Mouse (Mus musculus) MEL (cell line): ENCODE data around the gene Rex1bd. TPM values are rescaled to one million over a fixed set of nuclear protein-coding genes. Genes with fewer than 3 reads are reported as not detected.
A peak's percentile ranks its signal among the peaks of the same experiment; 100 is the strongest.

ENCODE experiments used
- DNase-seq: peaks from one replicate; pipeline ENCODE4 v3.0.0; 2011; ENCODE audit warnings: low read depth, low spot score
- H3K27ac ChIP-seq: 2 replicates; pipeline ENCODE4 v1.5.1; 2012; ENCODE audit warnings: low read depth, mild to moderate bottlenecking, control low read depth, low read length, moderate library complexity; ENCODE audit not compliant: control insufficient read depth
- H3K27me3 ChIP-seq, 2 experiments: fragments of 150-350 bp in 1 of 2; sonication (generic) in 1 of 2; 2 replicates each; pipeline ENCODE4 v1.6.1; 2012; ENCODE audit warnings: low read length in 2 of 2, mild to moderate bottlenecking in 2 of 2, improper control_type of control experiment in 1 of 2, moderate library complexity in 1 of 2; ENCODE audit not compliant: insufficient read depth in 2 of 2, control insufficient read depth in 1 of 2
- H3K36me3 ChIP-seq, 2 experiments: 2 replicates each; pipeline ENCODE4 v1.6.1; 2012 to 2014; ENCODE audit warnings: low read length in 2 of 2, improper control_type of control experiment in 1 of 2, inconsistent platforms in 1 of 2, mild to moderate bottlenecking in 1 of 2; ENCODE audit not compliant: insufficient read depth in 2 of 2, control insufficient read depth in 1 of 2
- H3K4me1 ChIP-seq, 2 experiments: fragments of 150-350 bp in 1 of 2; sonication (generic) in 1 of 2; 2 replicates each; pipeline ENCODE4 v1.6.1; 2012; ENCODE audit warnings: low read length in 2 of 2, improper control_type of control experiment in 1 of 2, mild to moderate bottlenecking in 1 of 2; ENCODE audit not compliant: insufficient read depth in 2 of 2, control insufficient read depth in 1 of 2
- H3K4me3 ChIP-seq, 2 experiments: fragments of 150-350 bp in 1 of 2; sonication (generic) in 1 of 2; 2 replicates each; pipeline ENCODE4 v1.5.1; 2012; ENCODE audit warnings: low read depth in 2 of 2, low read length in 2 of 2, mild to moderate bottlenecking in 2 of 2, moderate library complexity in 2 of 2, control low read depth in 1 of 2, improper control_type of control experiment in 1 of 2; ENCODE audit not compliant: control insufficient read depth in 1 of 2, insufficient read depth in 1 of 2
- H3K79me2 ChIP-seq: 2 replicates; pipeline ENCODE4 v1.6.1; 2012; ENCODE audit warnings: mild to moderate bottlenecking, low read length, moderate library complexity; ENCODE audit not compliant: control insufficient read depth, poor library complexity, insufficient read depth
- H3K9ac ChIP-seq: 2 replicates; pipeline ENCODE4 v1.6.1; 2012; ENCODE audit warnings: low read depth, mild to moderate bottlenecking, control low read depth, low read length, moderate library complexity; ENCODE audit not compliant: control insufficient read depth, poor library complexity, severe bottlenecking
- H3K9me3 ChIP-seq: fragments of 150-350 bp; sonication (generic); replicated peaks from 2 replicates; pipeline ENCODE4 v1.6.1; 2012; ENCODE audit warnings: mild to moderate bottlenecking, low read length, improper control_type of control experiment, moderate library complexity; ENCODE audit not compliant: insufficient read depth
- CHD1 ChIP-seq: IDR thresholded peaks from 2 replicates; pipeline ENCODE4 v1.6.1; 2012; ENCODE audit warnings: low read depth, mild to moderate bottlenecking, inconsistent platforms, low read length, improper control_type of control experiment
- CHD2 ChIP-seq: IDR thresholded peaks from 2 replicates; pipeline ENCODE4 v1.6.1; 2011; ENCODE audit warnings: low read length, improper control_type of control experiment
- E2F4 ChIP-seq: IDR thresholded peaks from 2 replicates; pipeline ENCODE4 v1.6.1; 2011; ENCODE audit warnings: low read depth, low read length, improper control_type of control experiment, borderline replicate concordance
- ELF1 ChIP-seq: IDR thresholded peaks from 2 replicates; pipeline ENCODE4 v1.6.1; 2014; ENCODE audit warnings: low read depth, mild to moderate bottlenecking, inconsistent platforms, low read length, improper control_type of control experiment, moderate library complexity
- EP300 ChIP-seq, 2 experiments: IDR thresholded peaks; 2 replicates each; pipeline ENCODE4 v1.6.1; 2011; ENCODE audit warnings: improper control_type of control experiment in 2 of 2, low read length in 2 of 2, low read depth in 1 of 2, mild to moderate bottlenecking in 1 of 2
- ETS1 ChIP-seq: IDR thresholded peaks from 2 replicates; pipeline ENCODE4 v1.6.1; 2012; ENCODE audit warnings: low read depth, mild to moderate bottlenecking, inconsistent platforms, low read length, improper control_type of control experiment, moderate library complexity
- GATA1 ChIP-seq: IDR thresholded peaks from 2 replicates; pipeline ENCODE4 v1.6.1; 2011; ENCODE audit warnings: low read depth, low read length, improper control_type of control experiment
- JUND ChIP-seq: IDR thresholded peaks from 2 replicates; pipeline ENCODE4 v1.6.1; 2011; ENCODE audit warnings: low read depth, mild to moderate bottlenecking, improper control_type of control experiment, low read length
- KAT2A ChIP-seq: conservative IDR thresholded peaks from 2 replicates; pipeline ENCODE4 v1.6.1; 2012; ENCODE audit warnings: low read depth, low read length, improper control_type of control experiment, inconsistent platforms
- MAX ChIP-seq: IDR thresholded peaks from 2 replicates; pipeline ENCODE4 v1.6.1; 2011; ENCODE audit warnings: low read length, improper control_type of control experiment
- MXI1 ChIP-seq: IDR thresholded peaks from 2 replicates; pipeline ENCODE4 v1.6.1; 2011; ENCODE audit warnings: mild to moderate bottlenecking, low read depth, low read length, improper control_type of control experiment
- MYC ChIP-seq: IDR thresholded peaks from 2 replicates; pipeline ENCODE4 v1.6.1; 2011; ENCODE audit warnings: low read depth, mild to moderate bottlenecking, low read length, improper control_type of control experiment, moderate library complexity
- NELFE ChIP-seq: IDR thresholded peaks from 2 replicates; pipeline ENCODE4 v1.6.1; 2011; ENCODE audit warnings: low read depth, low read length, improper control_type of control experiment
- NRF1 ChIP-seq: IDR thresholded peaks from 2 replicates; pipeline ENCODE4 v1.6.1; 2014; ENCODE audit warnings: low read depth, mild to moderate bottlenecking, inconsistent platforms, low read length, improper control_type of control experiment, moderate library complexity; ENCODE audit not compliant: poor library complexity, insufficient read depth, severe bottlenecking
- POLR2A ChIP-seq, 2 experiments: IDR thresholded peaks; 2 replicates each; pipeline ENCODE4 v1.6.1; 2011 to 2012; ENCODE audit warnings: low read length in 2 of 2, mild to moderate bottlenecking in 2 of 2, control low read depth in 1 of 2, improper control_type of control experiment in 1 of 2, low read depth in 1 of 2, moderate library complexity in 1 of 2; ENCODE audit not compliant: control insufficient read depth in 1 of 2, insufficient read depth in 1 of 2, poor library complexity in 1 of 2
- POLR2AphosphoS2 ChIP-seq: IDR thresholded peaks from 2 replicates; pipeline ENCODE4 v1.6.1; 2011; ENCODE audit warnings: low read length, improper control_type of control experiment
- POLR2AphosphoS5 ChIP-seq: IDR thresholded peaks from 2 replicates; pipeline ENCODE4 v1.6.1; 2012; ENCODE audit warnings: low read depth, borderline replicate concordance, mild to moderate bottlenecking, inconsistent platforms, low read length, moderate library complexity, mixed read lengths
- RAD21 ChIP-seq: IDR thresholded peaks from 2 replicates; pipeline ENCODE4 v1.6.1; 2011; ENCODE audit warnings: mild to moderate bottlenecking, low read depth, low read length, improper control_type of control experiment
- RCOR1 ChIP-seq: IDR thresholded peaks from 2 replicates; pipeline ENCODE4 v1.6.1; 2012; ENCODE audit warnings: low read depth, mild to moderate bottlenecking, inconsistent platforms, low read length, improper control_type of control experiment
- SIN3A ChIP-seq: IDR thresholded peaks from 2 replicates; pipeline ENCODE4 v1.6.1; 2012; ENCODE audit warnings: low read length, improper control_type of control experiment, inconsistent platforms
- SMC3 ChIP-seq: IDR thresholded peaks from 2 replicates; pipeline ENCODE4 v1.6.1; 2011; ENCODE audit warnings: low read depth, low read length, improper control_type of control experiment
- USF2 ChIP-seq, 2 experiments: IDR thresholded peaks; 2 replicates each; pipeline ENCODE4 v1.6.1; 2011 to 2012; ENCODE audit warnings: improper control_type of control experiment in 2 of 2, low read length in 2 of 2, borderline replicate concordance in 1 of 2, inconsistent platforms in 1 of 2, low read depth in 1 of 2, mild to moderate bottlenecking in 1 of 2; ENCODE audit not compliant: insufficient read depth in 1 of 2
- ZMIZ1 ChIP-seq: IDR thresholded peaks from 2 replicates; pipeline ENCODE4 v1.6.1; 2012; ENCODE audit warnings: low read depth, mild to moderate bottlenecking, inconsistent platforms, low read length, improper control_type of control experiment, moderate library complexity
- ZNF384 ChIP-seq: IDR thresholded peaks from 2 replicates; pipeline ENCODE4 v1.6.1; 2012; ENCODE audit warnings: low read depth, mild to moderate bottlenecking, inconsistent platforms, low read length, improper control_type of control experiment
- polyA plus RNA-seq, 2 experiments: library from polyadenylated mRNA; stranded (reverse) in 1 of 2; unstranded in 1 of 2; fragments of >175 nt in 1 of 2; fragments of >200 nt in 1 of 2; gene quantifications; 2 replicates each; pipeline versions ENCODE4 v1.2.1 to v1.2.4; 2012; ENCODE audit warnings: low replicate concordance in 2 of 2, low read depth in 1 of 2; ENCODE audit not compliant: insufficient read length in 2 of 2, insufficient read depth in 1 of 2, missing spikeins in 1 of 2
- total RNA-seq: library from RNA; depleted of rRNA; stranded (reverse); fragments of 300-350 nt; gene quantifications from 2 replicates; pipeline ENCODE4 v1.2.3, GENCODE M21; 2012

Rex1bd gene
- total and polyA plus RNA-seq, 3 experiments: 145 to 204 TPM; not detected in 1

DNA sequence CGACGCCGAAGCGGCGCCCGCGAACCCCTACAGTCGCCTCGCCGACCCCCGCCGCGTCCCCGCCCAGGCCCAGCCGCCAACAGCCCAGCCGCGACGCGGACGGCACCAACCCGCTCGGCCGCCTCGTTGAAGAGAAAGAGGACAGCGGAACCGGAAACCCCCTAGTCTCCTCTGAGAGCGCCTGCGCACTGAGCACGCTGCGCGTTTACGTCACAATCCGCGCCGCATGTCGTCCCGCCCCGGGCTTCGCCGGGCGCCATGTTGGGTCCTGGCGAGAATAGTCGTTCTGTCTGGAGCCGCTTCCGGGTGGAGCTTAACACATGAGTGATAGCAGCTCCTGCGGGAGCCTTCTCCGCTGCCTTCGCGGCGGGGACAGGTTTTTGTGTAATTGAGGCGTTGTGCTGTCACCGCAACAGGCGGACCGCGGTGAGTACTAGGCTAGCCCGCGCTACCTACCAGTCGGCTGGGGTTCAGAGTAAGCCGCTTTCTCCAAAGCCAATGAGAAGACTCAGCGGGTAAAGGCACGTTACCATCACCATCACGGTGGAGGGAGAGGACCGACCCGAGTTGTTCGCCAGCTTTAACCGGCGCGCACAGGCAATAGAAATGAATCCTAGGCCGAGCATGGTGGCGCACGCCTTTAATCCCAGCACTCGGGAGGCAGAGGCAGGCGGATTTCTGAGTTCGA lies 3.8 kb upstream of the Rex1bd start, which contains the start of gene Uba52 (continued):
- TF ChIP-seq ZNF384: no peak
- no peak for TF ChIP-seq RAD21
- no peak for TF ChIP-seq SMC3

GRCm38 (mm10) chr8:70509281-70509952 lies 2.9 kb upstream of the Rex1bd start:
- no peaks in the 10 kb centered on the region for H3K27me3 ChIP-seq
- peak overlapping the region; percentile 89 for H3K9ac ChIP-seq
- H3K9me3 ChIP-seq: no peaks in the 10 kb centered on the region
- H3K36me3 ChIP-seq: peaks cover 5 to 32% of the 10 kb centered on the region in 2 experiments; a peak in 3 of 4 replicates
- peak overlapping the region; percentile 64 for H3K27ac ChIP-seq
- peak; percentile 45 for DNase-seq
- peak overlapping the region; percentile 89 to 95 for H3K4me3 ChIP-seq
- TF ChIP-seq CHD1 (peak; percentile 85), ELF1 (no peak), MYC (peak; percentile 37; the same call in 1 of the 2 replicates), POLR2A (IDR thresholded peaks at IDR 0.05; ENCODE audit: control insufficient read depth in 1 of 2, insufficient read depth in 1 of 2, low read depth in 1 of 2, low read length in 2 of 2, poor library complexity in 1 of 2) (peak in 1 of 2 experiments; percentile 37; a peak in 3 of 4 replicates), ZMIZ1 (peak; percentile 16; the same call in 1 of the 2 replicates)
- peaks cover 6 to 46% of the 10 kb centered on the region in 2 experiments for H3K4me1 ChIP-seq
- peaks cover 38% of the 10 kb centered on the region for H3K79me2 ChIP-seq

DNA sequence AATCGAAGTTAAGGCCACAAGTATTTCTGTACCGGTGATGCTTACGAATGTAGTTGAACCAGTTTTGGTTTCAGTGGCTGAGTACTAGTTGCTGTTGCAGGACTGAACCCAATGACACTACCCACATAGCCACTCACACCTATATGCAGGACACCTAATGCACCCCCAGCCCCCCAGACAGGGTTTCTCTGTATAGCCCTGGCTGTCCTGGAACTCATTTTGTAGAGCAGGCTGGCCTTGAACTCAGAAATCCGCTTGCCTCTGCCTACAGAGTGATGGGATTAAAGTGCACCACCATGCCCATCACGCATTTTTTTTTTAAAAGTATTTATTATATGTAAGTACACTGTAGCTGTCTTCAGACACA lies 458 bp upstream of the Rex1bd start:
- Histone ChIP-seq H3K36me3 (peaks cover 5 to 22% of the 10 kb centered on the region in 2 experiments; a peak in 3 of 4 replicates), H3K9ac (peak overlapping the region; percentile 37)

More for the DNA sequence above, 458 bp upstream of the Rex1bd start:
- peaks cover 0 to 39% of the 10 kb centered on the region in 2 experiments; a peak in 2 of 4 replicates for H3K4me1 ChIP-seq
- TF ChIP-seq JUND (0 out of 2 replicates have a peak, but pooled peaks have one; percentile 1), ZMIZ1 (0 out of 2 replicates have a peak, but pooled peaks have one; percentile 9), KAT2A (0 out of 2 replicates have a peak, but pooled peaks have one; percentile 12), RAD21 (no peak), SIN3A (no peak; the same call in 1 of the 2 replicates), POLR2A (IDR thresholded peaks at IDR 0.05; ENCODE audit: control insufficient read depth in 1 of 2, insufficient read depth in 1 of 2, low read depth in 1 of 2, low read length in 2 of 2, poor library complexity in 1 of 2) (no peak; a peak in 1 of 4 replicates), CHD2 (no peak), EP300 (IDR thresholded peaks at IDR 0.05; ENCODE audit: low read depth in 1 of 2, low read length in 2 of 2) (no peak), RCOR1 (no peak), NRF1 (no peak), CHD1 (no peak), MXI1 (no peak), ETS1 (no peak), ZNF384 (no peak), GATA1 (no peak), MAX (no peak), USF2 (IDR thresholded peaks at IDR 0.05; ENCODE audit: borderline replicate concordance in 1 of 2, insufficient read depth in 1 of 2, low read depth in 1 of 2, low read length in 2 of 2) (no peak), POLR2AphosphoS2 (peak; percentile 95), POLR2AphosphoS5 (peak; percentile 51; the same call in 1 of the 2 replicates), E2F4 (no peak), NELFE (no peak)
- no peaks in the 10 kb centered on the region for H3K9me3 ChIP-seq
- DNase-seq: no peak
- H3K4me3 ChIP-seq: peak overlapping the region; percentile 8 to 9; a peak in 3 of 4 replicates
- H3K79me2 ChIP-seq: peaks cover 41% of the 10 kb centered on the region
- no peaks in the 10 kb centered on the region for H3K27me3 ChIP-seq
- H3K27ac ChIP-seq: peak overlapping the region; percentile 48
